Mouse (Mus musculus) kidney, adult 18-20 months (tissue): ENCODE data around the gene Ppp2r3c.
"Not testable (repeated sequence)": the region's sequence is repeated elsewhere in the genome, so short reads cannot be mapped to it uniquely, and the experiment has no call there.

Experiments used
- DNase-seq: peaks from one replicate; pipeline ENCODE4 v3.0.0; 2021

Gene Ppp2r3c

DNA sequence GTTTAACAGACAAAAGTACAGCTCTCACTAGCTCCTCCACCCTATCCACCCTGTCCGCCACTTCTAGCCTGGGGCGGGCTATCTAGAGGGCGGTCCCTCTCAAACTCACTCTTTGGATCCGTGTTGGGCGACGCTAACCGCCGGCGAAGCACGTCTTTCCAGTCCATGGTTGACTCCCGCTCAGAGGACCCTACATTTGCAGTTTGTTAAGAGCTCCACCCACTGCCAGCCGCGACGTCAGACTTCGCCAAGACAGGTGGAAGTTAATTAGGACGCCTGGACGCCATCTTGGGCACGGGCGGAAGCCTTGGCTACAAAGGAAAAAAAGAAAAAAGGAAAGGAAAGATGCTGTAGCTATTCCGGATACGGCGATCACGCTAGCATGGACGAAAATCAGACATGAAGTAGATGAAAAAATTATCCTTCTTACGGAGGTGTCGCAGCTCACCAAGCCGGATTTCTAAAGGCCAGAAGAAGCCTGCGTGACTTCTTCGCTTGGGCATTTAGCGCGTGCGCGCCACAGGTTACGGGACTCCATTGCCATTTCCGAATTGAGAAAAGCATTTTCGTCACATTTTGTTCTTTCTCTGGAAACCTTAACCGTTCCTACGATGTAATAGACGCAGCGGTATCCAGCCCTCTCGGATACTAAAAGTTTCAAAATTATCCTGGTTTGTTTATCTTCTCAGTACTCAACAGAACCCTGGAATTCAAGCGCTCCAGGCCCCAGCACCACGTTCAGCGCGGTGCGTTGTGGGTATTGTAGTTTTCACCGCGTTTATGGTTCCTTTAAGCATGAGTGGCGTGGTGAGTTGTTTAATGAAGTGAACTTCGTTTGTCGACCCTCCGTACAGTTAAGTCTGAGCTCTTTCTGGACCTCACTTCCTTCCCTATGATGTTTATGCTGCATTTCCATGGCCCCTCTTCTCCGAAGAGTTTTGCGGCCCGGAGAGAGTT is at the start of gene Ppp2r3c:
Ppp2r3c (minus strand) TSS at position 514 of the 957 bp plus-strand sequence.
- DNase-seq, result peak; percentile 95

DNA sequence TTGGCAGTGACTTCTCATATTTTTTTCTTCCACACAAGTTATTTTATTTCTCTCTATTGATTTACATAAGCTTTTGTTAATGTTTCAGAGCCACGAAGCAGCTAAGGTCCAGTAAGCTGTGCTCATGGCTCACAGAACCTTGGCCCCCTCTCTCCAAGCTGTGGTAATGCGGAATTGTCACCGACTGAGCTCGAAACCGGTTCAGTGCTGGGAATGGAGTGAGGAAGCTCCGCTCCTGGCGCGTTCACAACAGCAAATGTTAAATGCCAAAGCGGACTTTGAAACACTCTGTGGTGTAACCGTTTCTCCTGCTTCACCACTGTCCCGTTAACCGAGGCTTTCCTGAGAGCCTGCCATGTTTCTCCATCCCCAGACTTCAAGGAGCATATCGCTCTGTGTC is 41.8 kb upstream of the Ppp2r3c start:
- DNase-seq, result peak; percentile 22

DNA sequence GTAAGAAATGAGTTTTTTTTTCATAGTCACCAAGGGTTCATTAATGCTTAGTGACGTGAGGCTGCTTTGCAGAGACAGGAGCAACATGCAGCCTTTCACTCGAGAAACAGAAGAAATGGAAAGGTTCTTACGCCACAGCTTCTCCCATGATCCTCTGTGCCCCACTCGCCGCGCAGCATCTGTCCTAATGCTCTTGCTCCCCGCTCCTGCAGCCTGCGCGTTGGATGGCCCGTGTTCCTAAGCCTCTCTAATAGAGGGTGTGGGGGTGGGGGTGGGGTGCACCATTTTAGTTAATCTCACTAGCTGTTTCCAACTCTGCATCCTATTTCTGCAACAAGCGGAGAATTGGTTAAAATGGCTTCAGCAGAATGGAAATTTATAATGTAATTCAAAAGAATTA is 41.2 kb upstream of the Ppp2r3c start:
- no peak for DNase-seq

DNA sequence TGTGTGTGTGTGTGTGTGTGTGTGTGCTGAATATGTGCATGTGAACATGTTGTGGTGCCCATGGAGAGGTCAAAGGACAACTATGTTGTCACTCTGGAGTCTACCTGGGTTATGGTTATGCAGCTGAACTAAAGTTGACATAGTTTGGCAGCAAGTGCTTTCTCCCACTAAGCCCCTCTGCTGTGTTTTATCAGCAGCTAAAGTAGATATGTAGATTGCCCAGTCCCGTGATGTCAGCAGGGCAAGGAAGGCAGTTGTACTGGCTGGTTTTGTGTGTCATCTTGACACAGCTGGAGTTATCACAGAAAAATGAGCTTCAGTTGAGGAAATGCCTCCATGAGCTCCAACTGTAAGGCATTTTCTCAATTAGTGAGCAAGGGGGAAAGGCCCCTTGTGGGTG is 40.2 kb upstream of the Ppp2r3c start:
- DNase-seq, result not testable (repeated sequence)

DNA sequence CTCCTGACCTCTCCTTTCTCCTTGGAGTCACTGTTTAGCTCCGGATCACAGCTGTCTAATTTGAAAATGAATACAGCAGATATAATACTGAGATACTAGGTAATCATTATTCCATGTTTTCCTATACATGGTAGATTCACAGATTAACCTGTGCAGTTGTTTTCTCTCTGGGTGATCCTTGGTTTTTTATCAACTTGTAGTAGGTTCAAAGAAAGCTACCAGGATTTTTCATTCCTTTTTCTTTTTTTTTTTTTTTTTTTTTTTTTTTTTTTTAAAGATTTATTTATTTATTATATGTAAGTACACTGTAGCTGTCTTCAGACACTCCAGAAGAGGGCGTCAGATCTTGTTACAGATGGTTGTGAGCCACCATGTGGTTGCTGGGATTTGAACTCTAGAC is 35.7 kb upstream of the Ppp2r3c start:
- DNase-seq, result not testable (repeated sequence)

DNA sequence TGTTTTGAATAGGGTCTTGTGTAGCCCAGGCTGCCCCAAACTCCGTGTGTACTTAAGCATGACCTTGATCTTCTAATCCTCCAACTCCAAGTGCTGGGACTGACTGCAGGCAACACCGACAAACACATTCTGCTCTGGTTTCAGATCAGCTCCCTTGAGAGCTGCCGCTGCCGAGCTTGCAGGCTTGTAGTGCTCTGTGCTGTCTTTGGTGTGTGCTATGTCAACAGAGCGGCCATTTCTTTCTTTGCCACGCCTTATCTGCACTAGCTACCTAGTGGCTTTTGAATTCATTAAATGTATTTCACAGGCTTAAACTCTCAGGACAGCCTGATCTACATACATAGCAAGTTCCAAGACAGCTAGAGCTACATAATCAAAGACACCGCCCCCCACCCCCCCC is 30.9 kb upstream of the Ppp2r3c start:
- DNase-seq, result no peak

DNA sequence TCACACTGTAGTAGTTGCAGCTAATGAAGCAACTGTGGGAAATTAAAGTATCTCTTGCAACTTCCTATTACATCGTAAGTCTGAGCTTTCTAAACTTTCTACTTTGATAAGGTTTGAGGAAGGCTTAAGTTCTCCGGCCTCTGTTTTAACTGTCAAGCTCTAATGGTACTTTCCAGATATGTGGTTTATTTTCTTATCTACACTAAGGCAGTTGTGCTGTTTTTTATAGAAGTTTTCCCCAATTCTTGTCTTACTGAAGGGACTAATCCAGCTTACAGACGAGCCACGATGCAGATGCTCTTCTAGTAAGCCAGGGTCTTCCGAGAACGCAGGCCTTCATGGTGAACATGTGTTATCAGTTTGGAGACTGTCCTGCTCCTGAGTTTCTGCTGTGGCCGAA is 26.6 kb upstream of the Ppp2r3c start:
- no peak for DNase-seq

DNA sequence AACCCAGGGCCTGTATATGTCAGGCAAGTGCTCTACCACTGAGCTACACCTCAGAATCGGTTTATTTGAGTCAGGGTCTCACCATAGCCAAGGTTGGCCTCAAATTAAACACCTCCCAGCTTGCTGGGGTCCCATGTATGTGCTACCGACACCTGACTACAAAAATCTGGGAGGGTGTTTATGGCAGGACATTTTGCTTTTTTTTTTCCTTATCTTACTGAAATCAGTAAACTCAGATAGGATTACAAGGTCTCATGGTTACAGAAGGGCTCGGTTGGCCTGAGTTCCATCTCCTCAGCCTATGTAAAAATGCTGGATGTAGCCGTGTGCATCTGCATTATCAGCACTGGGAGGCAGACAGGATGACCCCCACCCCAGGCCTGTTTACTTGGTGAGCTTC is 26.0 kb upstream of the Ppp2r3c start:
- DNase-seq, result no peak

DNA sequence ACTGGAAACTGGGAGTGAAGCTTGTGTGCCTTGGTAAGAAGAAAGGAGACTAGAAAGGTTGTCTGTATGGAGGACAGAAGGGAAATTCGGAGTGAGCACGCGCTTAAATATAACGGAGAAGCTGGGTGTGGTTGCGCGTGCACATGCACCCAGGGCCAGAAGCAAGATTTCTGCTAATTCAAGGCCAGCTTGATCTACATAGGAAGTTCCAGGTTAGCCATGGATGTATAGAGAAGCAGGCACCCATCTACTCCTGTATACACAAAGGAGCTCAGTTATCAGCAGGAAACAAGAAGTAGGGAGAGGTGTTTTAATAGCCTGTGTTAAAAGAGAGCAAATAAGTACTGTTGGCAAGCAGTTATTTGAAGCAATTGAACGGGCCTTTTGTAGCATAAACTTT is 22.9 kb upstream of the Ppp2r3c start:
- no peak for DNase-seq

DNA sequence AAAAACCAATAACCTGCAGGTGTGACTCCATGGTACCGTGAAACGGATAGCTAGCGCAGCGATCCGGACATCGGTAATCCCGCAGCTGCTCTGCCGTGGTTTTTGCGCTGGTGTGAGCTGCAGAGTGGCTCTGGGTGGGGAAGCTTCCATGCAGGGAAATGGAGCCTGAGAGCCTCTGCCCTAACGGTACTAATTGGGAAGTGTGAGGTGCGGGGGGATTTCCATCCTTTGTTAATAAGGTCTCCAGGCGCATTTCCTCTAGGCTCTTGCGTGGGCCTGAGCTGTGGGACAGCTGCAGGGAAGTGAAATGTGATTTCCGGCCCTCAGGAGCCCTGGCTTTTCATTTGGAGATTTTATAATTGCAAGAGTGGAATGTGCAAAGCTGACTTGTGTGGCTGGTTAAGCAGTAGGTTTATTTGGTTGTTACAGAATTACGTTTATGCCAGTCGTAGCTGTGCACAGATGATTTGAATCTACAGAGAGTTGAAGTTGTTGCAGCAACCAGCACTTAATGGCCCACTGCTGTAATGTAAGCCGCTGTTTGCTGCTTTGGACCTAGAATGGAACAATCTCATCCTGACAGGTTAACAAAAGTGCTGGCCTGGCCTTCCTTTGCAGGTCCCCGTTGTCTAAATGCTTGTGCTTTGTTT is 19.0 kb upstream of the Ppp2r3c start:
- no peak for DNase-seq

DNA sequence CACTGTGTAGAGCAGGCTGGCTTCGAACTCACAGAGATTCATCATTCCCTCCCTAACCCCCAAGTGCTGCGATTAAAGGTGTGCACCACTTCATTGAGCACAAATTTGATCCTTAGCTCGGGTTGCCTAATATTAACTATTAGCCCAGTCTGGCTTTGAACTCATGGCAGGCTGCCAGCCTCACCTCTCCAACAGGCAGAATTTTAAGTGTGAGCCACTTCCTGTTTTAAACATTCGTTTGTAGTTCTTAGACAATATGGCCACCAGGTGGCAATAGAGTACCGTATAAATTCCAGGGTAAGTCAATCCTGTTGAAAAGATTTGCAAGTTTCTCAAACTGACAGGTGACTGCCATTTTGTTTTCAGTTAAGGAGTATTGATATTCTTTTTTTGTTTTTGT is 12.4 kb upstream of the Ppp2r3c start:
- peak; percentile 82 for DNase-seq

DNA sequence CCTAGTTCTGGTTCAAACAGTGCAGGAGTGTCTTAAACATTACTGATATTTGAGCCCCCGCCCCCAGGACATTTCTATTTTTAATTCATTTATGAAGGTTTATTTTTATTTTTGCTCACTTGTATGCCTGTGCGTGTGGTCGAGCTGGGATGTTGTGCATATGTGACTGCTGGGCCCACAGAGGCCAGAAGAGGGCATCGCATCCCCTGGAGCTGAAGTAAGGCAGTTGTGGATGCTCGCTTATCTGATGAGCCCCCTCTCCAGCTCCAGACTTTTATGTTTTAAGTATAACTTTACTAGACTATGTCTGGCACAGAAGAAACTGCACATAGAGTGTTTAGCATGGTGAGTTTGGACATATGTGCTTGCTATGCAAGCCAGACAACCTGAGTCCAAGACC is 11.1 kb upstream of the Ppp2r3c start:
- DNase-seq, result no peak

DNA sequence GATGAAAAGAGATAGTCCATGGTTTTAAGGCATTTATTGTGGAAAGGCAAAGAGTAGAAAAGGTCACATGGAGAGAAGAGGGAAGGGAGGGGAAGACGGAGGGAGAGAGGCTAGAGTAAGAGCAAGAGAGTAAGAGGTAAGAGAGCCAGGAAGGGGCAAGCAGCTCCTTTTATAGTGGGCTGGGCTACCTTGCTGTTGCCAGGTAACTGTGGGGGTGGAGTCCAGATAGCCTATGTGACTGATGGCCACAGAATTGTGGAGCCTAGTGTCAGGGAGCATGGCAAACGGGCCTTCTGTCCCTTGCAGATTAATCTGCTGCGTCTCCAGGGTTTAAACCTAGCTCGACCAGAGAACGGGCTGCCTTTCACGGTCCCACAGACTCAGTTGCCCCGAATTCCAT is 9.0 kb upstream of the Ppp2r3c start:
- no peak for DNase-seq

DNA sequence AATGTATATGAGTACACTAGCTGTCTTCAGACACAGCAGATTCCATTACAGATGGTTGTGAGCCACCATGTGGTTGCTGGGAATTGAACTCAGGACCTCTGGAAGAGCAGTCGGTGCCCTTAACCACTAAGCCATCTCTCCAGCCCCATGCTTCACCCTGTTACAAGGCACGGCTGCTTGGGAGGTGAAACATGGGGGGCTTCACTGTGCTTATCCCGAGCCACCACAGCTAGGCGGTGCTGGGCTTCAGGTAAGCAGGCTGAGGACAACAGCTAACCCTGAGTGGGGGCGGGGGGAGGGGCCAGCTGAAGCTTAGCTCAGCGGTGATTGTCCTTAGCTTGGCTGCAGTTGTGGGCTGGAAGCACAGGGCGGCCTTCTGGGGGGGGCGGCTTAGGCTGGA is 6.7 kb upstream of the Ppp2r3c start:
- no peak for DNase-seq

DNA sequence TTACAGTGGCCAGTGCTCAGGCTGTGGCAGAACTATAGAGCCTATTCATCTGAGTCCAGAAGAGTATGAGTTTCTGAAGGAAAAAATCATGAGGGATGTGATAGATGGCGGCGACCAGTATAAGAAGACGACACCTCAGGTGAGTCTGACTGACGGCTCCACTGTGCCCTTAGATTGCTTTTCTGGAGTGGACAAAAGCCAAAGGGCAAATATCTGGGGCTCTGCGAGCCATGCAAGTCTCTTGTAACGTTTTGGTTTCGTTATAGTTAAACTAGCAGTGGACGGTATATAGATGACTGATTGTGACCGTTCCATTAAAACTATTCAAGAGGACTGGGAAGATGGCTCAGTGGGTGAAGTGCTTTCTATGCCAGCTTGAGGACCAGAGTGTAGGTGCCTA is 5.9 kb upstream of the Ppp2r3c start:
- peak; percentile 24 for DNase-seq

DNA sequence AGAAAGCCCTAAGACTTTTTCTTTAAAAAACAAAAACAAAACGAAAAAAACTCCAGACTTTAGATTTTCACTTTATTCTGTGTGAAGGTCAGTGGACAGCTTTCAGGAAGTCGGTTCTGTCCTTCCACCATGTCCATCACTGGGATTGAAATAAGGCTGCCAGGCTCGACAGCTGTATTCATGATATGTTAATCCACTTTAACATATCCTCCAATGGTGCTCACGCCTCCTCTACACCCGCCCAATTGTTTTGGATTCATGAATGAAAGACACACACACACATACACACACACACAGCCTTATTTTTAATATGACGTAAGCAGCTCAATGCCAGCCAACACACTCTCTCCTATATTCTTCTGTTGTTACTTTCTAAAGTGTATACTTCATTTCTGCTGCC is 4.8 kb upstream of the Ppp2r3c start:
- no peak for DNase-seq

DNA sequence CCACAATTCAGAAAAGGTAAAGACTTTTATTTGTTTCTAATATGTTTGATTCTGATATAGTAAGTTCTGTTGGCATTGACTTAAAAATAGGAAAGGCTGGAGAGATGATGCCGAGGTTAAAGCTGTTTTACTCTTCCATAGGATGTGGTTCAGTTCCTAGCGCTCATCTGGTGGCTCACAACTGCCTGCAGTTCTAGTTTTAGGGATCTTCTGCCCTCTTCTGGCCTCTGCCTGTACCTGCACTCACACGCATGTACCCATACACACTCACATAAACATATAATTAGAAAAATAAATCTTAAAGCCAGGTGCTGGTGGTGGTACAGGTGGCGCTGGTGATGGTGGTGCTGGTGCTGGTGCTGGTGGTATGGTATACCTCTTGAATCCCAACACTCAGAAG is 3.6 kb upstream of the Ppp2r3c start:
- DNase-seq, result no peak

DNA sequence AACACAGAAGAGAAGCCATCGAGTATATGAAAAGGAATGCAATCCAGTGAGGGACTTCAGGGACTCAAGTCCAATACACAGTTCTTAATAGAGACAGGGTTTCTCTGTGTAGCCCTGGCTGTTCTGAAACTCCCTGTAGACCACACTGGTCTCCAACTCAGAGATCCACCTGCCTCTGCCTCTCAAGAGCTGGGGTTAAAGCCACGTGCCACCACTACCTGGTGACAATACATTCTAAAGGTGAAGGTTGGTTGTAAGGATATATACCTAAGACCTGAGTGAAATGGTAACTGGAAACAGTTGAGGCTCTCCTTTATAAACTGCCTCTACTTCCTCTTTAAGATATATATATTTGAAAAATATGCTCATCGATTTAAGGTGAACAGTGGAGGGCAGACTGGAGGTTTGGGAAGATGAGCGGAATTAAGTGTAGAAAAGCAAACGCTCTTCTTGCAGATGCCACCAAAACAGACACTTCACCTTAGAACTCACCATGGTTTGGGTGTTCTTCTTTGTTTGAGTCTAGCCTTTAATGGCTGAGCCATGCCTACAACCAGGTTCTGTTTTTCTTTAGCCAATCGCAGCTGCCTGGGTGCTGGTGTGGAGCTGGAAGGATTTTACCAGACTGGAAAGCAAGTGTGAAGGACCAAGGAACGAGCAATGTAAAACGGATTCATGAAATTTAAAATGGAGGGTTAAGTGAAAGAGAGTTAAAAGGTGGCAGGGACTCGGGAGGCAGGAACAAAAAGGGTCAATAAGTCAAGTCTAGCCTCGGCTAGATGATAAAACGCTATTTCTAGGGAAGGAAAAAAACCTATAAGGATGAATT is 1.1 kb downstream of the Ppp2r3c start:
- DNase-seq, result no peak

DNA sequence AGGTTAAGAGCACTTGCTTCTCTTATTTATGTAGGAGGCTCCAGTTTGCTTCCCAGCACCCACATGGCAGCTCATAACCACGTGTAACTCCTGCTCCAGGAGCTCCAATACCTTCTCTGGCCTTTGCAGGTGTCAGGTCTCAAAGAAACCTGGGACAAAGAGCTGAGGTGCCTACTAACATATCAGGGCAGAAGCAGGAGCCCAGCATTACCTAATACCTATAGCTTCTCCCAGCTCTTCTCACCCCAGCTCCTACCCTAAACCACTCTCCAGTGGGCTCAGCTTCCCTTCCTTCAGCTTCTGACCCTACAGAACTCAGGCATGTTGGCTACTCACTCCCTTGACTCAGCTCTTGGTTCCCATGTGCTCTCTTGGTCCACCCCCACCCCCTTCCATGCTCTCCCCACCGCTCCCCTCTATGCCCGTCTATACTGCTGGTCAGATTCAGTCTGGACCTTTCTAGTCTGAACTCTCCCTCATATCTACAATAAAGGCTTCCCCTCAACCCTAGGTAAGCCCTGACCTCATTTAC is 1.9 kb downstream of the Ppp2r3c start:
- DNase-seq, result no peak

DNA sequence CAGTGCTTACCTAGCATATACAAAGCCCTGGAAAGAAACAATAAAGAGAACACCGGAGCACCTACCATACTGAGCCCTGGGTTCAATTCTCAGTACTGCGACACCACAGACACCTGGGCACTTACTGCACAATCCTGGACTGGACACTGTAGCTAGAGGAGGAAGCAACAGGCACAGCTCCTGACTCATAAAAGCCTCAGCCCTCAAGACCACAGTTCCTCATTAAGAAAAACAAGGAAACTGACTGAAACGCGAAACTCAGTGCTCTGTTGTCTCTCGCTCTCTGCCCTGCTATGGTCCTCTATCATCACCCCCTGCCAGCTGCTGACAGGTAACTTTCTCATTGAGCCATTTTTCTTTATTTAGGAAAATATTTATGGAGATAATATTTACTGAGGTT is 3.5 kb downstream of the Ppp2r3c start, which contains the start of gene 1110008L16Rik:
1110008L16Rik (plus strand) TSS at position 242 of the 400 bp plus-strand sequence.
- DNase-seq, result no peak

DNA sequence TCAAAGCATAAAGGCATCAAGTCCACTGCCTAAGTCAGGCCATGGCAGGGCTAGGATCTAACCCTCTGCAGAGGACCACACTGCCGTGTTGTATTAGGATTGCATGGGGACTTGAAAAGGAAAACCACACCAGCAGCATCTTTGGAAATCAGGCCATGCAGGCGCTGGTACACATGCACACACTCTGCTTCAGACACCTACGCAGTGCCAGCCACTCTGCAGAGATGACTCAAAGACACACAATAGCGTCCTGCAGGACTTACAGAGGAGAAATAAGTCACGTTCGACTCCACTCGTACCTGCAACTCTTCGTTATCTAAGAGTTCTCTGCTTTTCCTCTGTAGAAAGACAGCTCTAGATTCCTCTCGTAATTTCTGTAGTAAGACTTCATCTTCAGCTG is 4.7 kb downstream of the Ppp2r3c start:
- no peak for DNase-seq

DNA sequence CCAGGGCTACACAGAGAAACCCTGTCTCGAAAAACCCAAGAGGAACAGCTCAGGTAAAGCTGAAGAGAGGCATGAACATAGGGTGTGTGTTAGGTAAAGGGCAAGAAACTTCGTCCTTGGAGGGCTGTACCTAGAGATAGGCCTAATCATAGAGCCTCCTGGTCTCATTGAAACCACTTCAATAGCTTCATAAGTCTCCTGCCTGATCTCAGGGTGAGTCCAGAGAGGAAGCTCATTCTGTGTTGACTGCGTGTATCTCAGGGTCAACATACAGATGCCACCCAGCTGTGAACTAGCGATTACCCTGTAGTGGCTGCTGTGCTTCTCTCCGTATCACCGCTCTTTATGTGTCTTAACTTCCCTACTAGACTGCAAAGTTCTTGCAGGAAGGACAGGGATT is 25.2 kb downstream of the Ppp2r3c start:
- DNase-seq, result not testable (repeated sequence)

DNA sequence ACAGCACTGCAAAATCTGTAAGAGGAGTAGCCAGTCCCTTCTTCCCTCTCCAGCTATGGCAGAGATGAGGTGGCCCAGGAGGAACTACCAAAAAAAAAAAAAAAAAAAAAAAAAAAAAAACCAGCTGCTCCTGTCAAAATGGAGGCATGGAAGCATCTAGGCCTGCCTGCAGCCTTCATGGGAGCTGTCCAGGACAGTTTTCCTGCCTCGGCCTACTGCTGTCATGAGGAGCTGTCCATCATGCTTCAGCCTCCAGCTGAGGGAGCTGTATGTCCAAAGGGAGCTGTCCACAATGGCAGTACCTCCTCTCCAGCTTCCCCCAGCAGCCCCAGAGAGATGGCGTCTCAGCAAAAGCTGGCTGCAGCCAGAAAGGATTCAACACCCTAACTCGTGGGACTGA is 30.6 kb downstream of the Ppp2r3c start:
- no peak for DNase-seq
